15 mouse cellular contexts compared by ENCODE assay signal in the genomic region with DNA sequence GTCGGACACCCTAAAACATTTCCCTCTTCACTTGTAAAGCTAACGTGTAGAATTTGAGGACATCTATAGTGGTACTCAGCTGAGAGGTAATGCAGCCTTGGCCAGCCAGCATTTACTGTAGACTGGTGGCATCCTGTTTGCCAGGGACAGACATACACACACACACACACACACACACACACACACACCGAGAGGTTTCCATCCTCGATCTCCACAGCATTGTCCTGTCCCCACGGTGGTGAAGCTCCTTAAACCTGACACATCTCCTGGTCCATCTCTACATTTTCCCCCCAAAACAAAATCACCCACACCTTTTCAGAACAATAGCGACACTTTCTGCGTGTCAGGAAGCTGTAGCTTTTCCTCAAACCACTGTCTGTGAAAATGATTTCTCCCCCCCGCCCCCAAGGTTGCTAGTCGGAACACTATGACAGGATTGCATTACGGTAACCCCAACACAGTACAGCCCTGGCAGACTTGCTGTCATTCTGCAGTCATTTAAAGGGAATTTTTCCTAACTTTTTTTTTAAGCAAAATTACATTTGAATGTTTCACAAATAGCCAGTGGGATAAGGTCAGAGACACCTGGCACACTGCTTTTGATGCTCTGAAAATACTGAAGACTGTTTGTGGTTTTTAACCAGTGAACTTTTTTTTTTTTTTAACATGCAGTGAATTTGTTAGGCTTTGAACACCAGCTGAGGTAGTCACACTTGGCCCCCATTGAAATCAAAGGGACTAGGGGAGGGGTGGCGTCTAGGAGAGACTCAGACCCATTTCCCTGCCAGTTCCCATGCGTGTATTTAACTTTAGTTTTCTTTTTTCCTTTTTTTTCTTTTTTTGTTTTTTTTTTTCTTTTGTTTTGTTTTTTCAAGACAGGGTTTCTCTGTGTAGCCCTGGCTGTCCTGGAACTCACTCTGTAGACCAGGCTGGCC.
"Had no signal": no experiment of that assay in that cellular context is flagged by ENCODE, and none has a peak within 500 bp of the region (broad histone marks: within the 10 kb centered on the region; RNA-seq: fewer than 3 reads in every experiment).

No protein-coding gene starts in this region.

- H3K4me3 ChIP-seq: kidney, embryonic 15.5 days; limb, embryonic 13.5 days; liver, embryonic 15.5 days; midbrain, embryonic 10.5 days; myocyte; neural tube, embryonic 12.5 days had no signal

- H3K36me3 ChIP-seq: limb, embryonic 13.5 days; midbrain, embryonic 10.5 days; neural tube, embryonic 12.5 days had no signal

- H3K4me1 ChIP-seq: kidney, embryonic 15.5 days; liver, embryonic 15.5 days; neural tube, embryonic 12.5 days had no signal

- H3K27me3 ChIP-seq: kidney, embryonic 15.5 days; limb, embryonic 13.5 days; liver, embryonic 15.5 days; neural tube, embryonic 12.5 days had no signal

- H3K27ac ChIP-seq: kidney, embryonic 15.5 days; limb, embryonic 13.5 days; liver, embryonic 15.5 days; midbrain, embryonic 10.5 days; neural tube, embryonic 12.5 days had no signal

- H3K9me3 ChIP-seq: kidney, embryonic 15.5 days; limb, embryonic 13.5 days; liver, embryonic 15.5 days; midbrain, embryonic 10.5 days; neural tube, embryonic 12.5 days had no signal

- H3K9ac ChIP-seq: kidney, embryonic 15.5 days; limb, embryonic 13.5 days; liver, embryonic 15.5 days; lung, embryonic 14.5 days; neural tube, embryonic 12.5 days had no signal

- DNase-seq: kidney, postnatal 14 days; left cerebral cortex, postnatal 4 days; lung, postnatal 10 days; lung, postnatal 4 days; midbrain, embryonic 14.5 days; retina, postnatal 1 day; right cerebral cortex, postnatal 4 days; spleen, adult 18-20 months had no signal

- H3K4me2 ChIP-seq: kidney, embryonic 15.5 days; limb, embryonic 13.5 days; liver, embryonic 15.5 days; lung, embryonic 14.5 days; neural tube, embryonic 12.5 days had no signal
